Mouse (Mus musculus) hematopoietic stem cell, adult 5-6 weeks (primary cell): ENCODE measurements around the gene Cog7. TPM values are rescaled to one million over a fixed set of nuclear protein-coding genes. Genes with fewer than 3 reads are reported as not detected.

Source experiments
- ATAC-seq, 2 experiments: fragments of 125-278 bp in 1 of 2; replicated peaks in 1 of 2; 2 replicates each; pipeline ENCODE4 v1.8.0; 2016 to 2017; ENCODE audit warnings: inconsistent platforms in 2 of 2, mild to moderate bottlenecking in 2 of 2, moderate number of reproducible peaks in 2 of 2, low read depth in 1 of 2, moderate TSS enrichment in 1 of 2; ENCODE audit not compliant: low FRiP score in 2 of 2, poor library complexity in 2 of 2, severe bottlenecking in 2 of 2, insufficient read depth in 1 of 2, low TSS enrichment in 1 of 2
- total RNA-seq: library from RNA; stranded (forward); fragments of 172-1452, 232-1000 nt; gene quantifications from 2 replicates; pipeline ENCODE4 v1.2.3, GENCODE M21; 2017

Gene Cog7
- total RNA-seq, 1 experiment from 2014 or later = 12.8 TPM

DNA sequence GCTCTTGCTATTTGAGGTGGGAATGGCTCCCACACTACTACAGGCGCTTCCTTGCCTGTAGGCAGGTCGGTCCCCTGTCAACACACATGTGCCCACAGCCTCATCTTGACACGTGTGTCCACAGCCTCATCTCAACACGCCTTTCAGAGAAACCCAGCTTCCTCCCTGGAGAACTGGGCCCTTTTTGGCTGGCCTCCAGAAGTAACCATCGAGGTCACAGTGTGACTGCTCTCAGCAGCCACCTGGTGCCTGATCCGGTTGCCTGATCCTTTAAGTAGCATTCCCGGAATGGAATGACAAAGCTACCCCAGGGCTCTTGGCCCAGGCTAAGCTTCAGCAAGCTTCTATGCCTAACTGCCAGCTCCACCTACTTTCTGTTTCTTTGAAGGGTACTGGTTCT, 50.3 kb downstream of the Cog7 start:
- no peak for ATAC-seq

GRCm38 (mm10) chr7:121927882-121928281, 53.6 kb downstream of the Cog7 start:
- ATAC-seq = no peak

DNA sequence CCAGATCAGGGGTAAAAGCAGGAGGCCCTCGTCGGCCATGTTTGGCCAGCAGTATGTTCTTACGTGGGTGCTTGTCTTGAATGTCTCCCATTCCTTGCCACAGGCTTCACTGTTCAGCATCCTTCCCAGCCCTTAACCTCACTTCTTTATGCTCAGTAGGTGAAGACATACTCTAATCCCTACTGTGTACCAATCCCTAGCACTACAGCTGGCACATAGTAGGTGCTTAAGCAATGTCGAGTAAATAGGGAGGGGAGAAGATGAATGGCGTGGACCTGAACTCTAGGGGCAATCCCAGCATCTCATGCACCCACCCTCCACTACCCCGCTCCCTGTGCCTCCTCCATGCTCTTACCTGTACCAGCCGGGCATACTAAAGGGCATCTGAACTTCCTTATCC, 57.1 kb downstream of the Cog7 start:
- no peak for ATAC-seq

GRCm38 (mm10) chr7:121913944-121914343, 67.6 kb downstream of the Cog7 start:
- no peak for ATAC-seq

DNA sequence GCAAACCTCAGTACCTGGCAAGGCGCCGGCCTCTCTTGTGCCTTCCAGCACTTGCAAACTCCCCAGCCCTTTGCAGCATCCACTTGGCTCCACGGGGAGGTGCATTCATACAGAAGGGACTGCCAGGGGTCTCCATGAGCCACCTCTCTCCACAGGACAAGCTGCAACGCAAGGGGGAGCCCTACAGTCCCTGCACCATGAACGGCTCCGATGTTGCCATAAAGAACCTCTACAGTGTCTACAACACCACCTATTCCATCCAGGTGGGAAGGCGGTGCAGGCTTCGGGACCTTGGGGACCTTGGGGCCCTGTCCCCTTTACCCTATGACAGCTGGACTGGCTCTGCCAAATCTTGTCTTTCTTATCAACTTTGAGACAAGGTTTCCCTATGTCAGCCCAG, 69.3 kb downstream of the Cog7 start:
- ATAC-seq = no peak

GRCm38 (mm10) chr7:121906879-121907278, 74.6 kb downstream of the Cog7 start:
- ATAC-seq = no peak

DNA sequence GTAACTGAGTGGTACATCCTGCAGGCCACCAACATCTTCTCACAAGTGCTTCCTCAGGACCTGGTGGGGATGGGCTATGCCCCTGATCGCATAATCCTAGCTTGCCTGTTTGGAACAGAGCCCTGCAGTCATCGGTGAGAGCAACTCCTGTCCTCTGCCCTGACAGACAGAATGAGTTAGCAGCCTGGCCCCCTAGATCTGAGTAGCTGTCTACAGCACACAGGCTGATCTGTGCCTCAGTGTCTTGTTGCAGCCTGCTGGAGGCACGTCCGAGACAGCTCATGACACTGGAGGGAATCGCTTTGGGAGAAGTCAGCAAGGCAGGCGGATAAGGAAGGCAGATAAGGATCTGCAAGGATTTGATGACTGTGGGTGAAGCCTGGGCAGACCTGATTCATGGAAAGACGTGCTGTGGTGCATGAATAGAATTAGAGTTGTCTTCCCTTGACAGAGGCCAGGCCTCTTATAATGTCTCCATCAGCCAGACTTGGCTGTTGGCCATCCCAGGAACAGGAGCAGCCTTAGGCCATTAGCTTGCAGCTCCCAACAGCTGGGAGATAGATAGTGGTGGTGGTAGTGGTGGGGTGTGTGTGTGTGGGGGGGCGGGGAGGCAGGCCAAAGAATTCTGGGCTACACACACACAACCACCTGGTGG, 78.6 kb downstream of the Cog7 start:
- no peak for ATAC-seq

DNA sequence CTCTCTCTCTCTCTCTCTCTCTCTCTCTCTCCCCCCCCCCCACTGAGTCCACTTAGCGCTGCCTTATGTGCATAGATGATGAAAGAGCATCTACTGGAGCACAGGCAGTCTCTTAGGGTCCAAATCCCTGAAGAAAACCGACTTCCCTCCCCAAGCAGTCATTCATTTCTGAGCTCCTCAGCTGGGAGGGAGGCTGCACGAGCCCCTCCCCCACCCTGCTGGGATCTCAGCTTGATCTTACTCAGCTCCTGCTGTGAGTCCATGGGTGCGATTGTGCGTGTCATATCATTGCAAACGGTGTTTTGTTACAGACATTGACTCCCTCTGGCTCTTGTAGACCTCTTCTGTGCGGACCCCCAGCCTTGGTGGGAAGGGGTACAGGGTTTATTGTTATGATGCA, 81.6 kb downstream of the Cog7 start:
- ATAC-seq = no peak

- ATAC-seq = peak in 1 of 2 experiments; percentile 46; a peak in 1 of 4 replicates
These were observed 82.2 kb downstream of the Cog7 start for GRCm38 (mm10) chr7:121899311-121899710.

- no peak for ATAC-seq
These were observed 84.8 kb downstream of the Cog7 start for GRCm38 (mm10) chr7:121896689-121897088.

DNA sequence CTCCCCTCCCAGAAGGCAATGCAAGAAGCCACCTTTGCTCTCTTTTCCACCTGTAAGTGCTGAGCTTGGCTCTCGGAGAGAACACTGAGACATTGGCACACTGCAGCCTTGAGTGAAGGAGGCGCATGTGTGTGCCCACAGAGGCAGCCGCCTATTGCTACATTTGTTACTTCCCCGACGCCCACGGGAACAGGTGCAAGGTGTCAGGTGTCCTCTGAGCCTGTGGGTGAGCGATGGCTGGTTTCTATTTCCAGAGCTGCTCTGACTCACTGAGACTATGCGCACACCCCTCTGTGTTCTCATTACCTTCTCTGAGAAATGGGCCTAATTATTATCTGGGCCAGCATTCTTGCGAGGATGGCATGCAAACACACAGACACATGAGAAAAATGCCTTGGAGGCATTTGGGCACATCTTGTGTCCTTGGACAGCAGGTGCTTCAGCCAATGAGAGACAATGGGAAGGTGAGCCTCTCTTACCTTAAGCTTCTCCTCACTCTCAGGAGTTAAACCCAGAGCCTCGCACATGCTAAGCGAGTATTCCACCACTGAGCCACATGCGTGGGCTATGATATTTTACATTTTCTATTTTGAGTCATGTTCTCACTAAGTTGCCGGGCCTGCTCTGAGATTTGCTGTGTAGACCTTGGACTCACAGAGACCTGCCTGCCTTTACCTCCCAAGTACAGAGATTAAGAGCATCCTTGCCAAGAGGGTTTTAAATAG, 90.7 kb downstream of the Cog7 start:
- no peak for ATAC-seq

GRCm38 (mm10) chr7:121880246-121880645, 101.3 kb downstream of the Cog7 start:
- no peak for ATAC-seq

DNA sequence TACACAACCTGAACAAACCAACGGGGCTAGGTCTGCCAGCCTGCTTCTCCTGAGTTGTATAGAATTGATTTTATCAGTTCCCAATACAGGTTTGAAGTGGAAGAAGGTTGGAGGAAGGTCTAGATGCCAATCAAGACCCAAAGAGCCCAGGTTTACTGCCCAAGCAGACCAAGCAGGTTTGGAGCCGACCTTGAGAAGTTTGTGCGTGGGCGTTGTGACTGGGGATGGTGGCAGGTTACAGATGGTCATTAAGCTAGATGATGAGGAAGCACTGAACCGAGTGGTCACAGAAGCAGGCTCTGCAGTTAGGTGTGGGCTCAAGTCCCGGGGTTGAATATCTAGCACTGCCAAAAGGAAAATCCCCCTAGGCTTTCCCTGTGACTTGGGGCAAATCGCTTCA, 106.7 kb downstream of the Cog7 start:
- no peak for ATAC-seq

DNA sequence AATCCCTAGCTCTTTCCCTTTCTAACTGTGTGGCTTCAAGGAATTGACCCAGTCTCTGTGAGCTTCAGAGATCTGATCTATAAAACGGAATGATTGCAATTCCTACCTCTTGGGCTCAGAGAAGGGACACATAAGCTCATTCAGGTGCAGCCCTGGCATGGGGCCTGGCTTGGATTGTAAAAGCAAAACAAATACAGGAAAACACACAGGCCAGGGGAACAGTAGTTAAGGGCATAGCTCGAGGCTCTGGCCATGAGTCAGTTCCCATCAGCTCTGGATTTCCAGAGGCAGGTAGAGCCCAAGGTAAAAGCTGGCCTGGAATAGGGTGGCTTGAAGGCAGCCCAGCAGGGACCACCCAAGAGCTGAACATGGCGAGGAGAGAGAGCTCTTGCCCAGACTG, 107.5 kb downstream of the Cog7 start:
- no peak for ATAC-seq

DNA sequence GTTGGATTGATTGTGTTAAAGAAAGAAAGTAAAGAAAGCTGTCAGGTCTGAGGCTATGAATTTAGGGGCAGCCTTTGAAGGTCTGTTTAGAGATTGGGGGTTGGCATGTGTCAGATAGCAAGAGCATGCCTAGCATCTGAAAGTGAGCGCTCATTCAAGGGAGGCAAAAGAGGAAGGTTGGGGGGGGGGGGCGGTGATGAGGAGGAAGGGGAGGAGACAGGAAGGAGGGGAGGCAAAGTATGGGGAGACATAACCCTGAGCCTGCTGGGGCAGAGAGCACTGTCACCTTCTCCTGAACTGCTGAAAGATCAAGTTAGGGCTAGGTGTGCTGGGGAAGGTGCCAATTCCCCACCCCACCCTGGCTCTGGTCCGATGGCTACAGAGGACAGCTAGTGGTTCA, 109.9 kb downstream of the Cog7 start:
- ATAC-seq = peak in 1 of 2 experiments; percentile 54; a peak in 2 of 4 replicates

GRCm38 (mm10) chr7:121864858-121865585, 116.5 kb downstream of the Cog7 start, which contains the start of gene Scnn1b:
Gene Scnn1b (plus strand): TSS chr7:121865038.
- no peak for ATAC-seq

- ATAC-seq = no peak
These were observed 122.6 kb downstream of the Cog7 start for GRCm38 (mm10) chr7:121858939-121859338.

DNA sequence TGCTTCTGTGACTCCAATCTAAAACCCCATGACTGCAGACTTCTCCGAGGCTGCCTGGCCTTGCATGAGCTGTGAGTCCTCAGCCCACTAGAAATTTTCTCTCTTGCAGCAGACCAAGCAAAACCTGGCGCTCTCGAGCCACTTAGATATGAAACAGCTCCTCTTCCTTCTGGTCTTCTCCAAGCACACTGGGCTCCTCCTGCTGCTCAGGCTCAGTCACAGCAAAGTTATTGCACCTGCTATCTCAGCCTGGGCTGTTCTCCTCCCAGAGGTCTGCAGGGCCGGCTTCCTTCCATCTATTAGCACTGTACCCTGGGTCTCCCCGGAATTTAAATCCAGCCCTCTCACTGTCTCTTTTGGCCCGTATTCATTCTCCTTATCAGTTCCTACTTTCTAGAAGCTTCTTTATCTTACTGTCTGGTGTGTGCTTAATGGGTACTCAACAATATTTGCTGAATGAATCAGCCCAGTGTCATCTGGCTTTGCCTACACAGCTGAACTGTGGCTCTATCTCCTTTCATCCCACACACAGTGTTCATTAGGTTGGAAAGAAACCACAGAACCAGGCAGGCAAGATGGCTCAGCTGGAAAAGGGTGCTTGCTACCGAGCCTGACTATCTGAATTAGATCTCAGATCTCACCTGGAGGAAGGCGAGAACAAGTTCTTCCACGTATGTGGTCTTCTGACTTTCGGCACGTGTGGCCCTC, 124.2 kb downstream of the Cog7 start:
- no peak for ATAC-seq
